Mouse (Mus musculus) fat pad, adult 2 months (tissue): ENCODE measurements around the gene 4933430I17Rik.
"Not testable (repeated sequence)": the region's sequence is repeated elsewhere in the genome, so short reads cannot be mapped to it uniquely, and the experiment has no call there.

Experiments
- DNase-seq: peaks from one replicate; pipeline ENCODE4 v3.0.0-alpha.2; 2011; ENCODE audit warnings: low read depth, low spot score; ENCODE audit errors: extremely low read depth

4933430I17Rik gene

DNA sequence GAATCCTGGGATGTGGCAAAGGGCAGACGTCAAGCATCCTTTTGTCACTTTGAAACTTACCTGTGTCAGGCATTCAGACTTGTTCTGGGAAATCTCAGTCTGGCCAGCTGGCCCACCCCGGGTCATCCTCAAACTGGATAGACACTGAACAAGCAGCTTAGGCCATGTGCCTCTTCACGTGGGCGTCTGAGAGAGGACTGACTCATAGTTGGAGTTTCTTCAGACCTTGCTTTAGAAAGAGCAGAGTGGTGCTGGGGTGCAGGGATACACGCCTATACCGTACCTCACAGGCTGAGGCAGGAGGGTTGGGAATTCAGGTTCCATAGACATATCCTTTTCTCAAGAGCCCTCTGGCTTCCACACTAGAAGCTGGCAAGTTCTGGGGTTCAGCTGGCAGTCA is 18.6 kb downstream of the 4933430I17Rik start:
- no peak for DNase-seq

DNA sequence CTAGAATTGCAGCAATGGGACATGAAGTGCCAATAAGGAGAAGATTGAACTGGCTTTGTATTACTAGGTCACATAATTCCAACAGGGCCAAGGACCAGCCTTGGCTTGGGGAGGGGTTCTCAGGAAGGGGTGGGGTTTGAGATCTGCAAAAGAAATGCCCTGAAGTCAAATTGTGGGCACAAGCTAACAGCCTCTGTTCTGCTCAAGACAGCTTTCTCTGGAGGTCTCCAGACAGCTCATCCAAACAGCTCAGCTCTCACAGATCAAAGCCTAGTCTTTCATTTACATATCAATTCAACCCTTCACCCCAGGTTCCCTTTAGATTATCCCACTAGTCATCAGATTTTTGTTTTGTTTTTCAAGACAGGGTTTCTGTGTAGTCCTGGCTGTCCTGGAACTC is 19.6 kb downstream of the 4933430I17Rik start:
- DNase-seq = no peak

DNA sequence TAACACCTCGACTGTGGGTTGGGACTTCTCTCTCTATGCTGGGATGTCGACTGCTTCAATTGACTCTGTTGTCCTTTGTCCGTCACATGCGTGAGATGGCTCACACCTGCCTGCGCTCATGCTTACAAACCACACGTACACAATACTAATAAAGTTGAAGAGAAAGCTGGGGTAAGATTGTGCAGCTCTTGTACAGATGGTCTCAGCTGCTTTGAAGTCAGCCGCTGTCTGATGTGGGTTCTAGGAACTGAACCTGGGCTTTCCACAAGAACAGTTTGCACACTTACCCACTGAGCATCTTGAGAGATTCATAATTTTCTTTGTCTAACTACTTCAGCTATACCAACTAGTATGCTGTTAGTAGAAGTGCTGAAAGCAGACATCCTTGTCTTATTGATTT is 26.8 kb downstream of the 4933430I17Rik start:
- no peak for DNase-seq

- DNase-seq = no peak
Measured at GRCm38 (mm10) chr4:62557436-62557835, 32.3 kb downstream of the 4933430I17Rik start.

DNA sequence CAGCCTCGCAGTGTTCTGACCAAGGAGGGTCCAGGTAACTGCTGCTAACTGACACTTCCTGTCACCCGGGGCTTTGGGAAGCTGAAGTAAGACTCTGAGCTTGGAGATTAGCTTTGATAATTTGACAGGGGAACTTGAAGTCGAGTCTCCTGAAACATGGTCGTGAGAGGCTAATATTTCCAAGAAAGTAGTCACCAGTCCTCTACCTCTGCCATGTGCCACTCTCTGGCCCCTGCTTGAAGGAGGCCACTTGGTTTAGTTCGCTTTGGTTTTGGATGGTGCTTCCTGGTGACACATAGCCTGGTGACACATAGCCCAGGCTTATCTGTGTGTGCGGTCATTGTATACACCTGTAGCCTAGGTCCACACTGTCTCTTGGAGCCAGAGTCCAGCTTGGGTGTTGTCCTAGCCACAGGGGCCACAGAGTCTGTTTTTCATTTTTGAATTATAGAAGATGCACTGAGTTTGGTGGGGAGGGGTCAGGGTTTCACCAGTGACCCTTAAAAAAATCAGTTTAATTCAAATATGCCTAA is 34.7 kb downstream of the 4933430I17Rik start, which contains the start of gene Rgs3:
TSS of gene Rgs3 (plus strand) at position 51 of the 533 bp plus-strand sequence.
- no peak for DNase-seq

- no peak for DNase-seq
Measured at GRCm38 (mm10) chr4:62560963-62561629, 35.9 kb downstream of the 4933430I17Rik start.

DNA sequence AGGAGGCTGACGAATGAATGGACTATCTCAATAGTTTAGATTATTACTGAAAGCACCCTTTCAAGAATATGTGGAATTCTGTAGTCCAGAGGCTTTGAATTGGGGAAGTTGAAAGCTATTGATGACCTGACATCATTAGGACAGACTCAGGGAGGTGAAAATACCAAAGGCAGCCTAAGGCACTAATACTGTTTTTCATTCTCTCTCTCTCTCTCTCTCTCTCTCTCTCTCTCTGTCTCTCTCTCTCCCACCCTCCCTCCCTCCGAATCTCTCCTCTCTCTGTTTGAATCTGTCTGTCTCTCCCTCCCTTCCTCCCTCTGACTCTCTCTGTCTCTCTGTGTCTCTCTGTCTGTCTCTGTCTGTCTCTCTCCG is 36.4 kb downstream of the 4933430I17Rik start:
- no peak for DNase-seq

DNA sequence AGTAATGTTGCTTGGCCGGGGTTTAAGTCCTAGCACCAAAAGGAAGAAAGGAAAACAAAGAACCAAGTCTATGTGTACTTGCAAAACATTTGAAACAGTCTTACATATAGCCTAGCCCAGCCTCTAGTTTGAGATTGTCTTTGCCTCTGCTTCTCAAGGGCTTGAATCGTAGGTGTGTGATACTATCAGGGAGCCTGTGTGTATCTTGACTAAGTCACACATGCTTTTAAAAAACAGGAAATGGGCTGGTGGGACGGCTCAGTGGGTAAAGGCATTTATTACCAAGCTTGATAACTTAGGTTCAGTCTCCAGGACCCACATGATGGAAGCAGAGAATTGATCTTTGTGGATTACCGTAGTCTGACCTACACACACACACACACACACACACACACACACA is 36.8 kb downstream of the 4933430I17Rik start:
- no peak for DNase-seq

- DNase-seq = no peak
Measured at GRCm38 (mm10) chr4:62566530-62566929, 41.4 kb downstream of the 4933430I17Rik start.

DNA sequence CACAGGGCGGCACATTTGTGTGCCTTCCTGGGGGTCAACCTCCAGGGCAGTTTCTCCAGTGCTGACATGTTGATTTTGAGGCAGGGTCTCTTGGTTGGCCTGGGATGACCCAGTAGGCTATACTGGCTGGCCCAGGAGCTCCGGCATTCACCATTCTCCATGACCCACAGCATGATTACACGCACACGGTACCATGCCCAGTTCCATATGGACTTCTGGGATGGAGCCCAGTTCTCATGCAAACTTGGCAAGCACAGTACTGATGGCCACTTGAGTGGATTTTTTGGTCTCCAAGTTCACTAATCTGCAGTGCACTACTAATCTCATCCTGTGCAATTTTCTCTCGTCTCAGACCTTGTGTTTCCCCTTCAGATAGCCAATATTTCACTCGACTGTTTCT is 42.5 kb downstream of the 4933430I17Rik start:
- no peak for DNase-seq

DNA sequence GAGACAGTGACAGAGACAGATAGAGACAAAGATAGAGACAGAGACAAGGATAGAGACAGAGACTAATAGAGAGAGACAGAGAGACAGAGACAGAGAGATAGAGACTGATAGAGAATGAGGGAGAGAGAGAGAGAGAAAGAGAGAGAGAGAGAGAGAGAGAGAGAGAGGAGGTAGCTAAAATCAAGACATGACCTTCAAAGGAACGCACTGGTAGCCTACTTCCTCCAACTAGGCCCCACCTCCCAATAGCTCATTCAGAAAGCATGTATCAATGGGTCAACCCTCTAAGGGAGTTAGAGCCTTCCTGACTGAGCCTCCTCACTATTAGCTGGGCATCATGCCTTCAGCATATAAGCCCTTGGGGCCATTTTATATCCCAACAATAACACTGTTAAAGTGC is 43.2 kb downstream of the 4933430I17Rik start:
- DNase-seq = no peak

DNA sequence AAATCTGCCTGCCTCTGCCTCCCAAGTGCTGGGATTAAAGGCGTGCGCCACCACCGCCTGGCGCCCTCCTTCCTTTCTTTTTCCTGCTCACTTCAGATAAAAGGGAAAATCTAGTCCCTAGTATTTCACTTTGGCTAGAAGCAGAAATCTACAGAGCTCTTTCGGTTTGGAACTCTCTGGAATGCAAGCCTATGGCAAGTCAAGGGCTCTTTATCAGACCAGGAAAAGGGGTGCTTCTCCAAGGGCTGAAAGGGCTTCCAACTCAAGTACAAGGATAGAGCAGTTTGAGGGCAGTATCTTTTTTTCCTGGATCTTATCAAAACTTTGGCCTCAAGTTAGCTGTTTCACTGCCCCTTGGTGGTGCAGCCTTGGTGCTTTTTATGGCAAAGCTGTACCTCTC is 44.4 kb downstream of the 4933430I17Rik start:
- DNase-seq = no peak

- no peak for DNase-seq
Measured at GRCm38 (mm10) chr4:62570029-62570428, 44.9 kb downstream of the 4933430I17Rik start.

GRCm38 (mm10) chr4:62582365-62583264 is 57.4 kb downstream of the 4933430I17Rik start:
- DNase-seq = no peak

- no peak for DNase-seq
Measured at GRCm38 (mm10) chr4:62583265-62584092, 58.3 kb downstream of the 4933430I17Rik start.

- no peak for DNase-seq
Measured at GRCm38 (mm10) chr4:62587067-62587466, 61.9 kb downstream of the 4933430I17Rik start.

GRCm38 (mm10) chr4:62590878-62591277 is 65.7 kb downstream of the 4933430I17Rik start:
- DNase-seq = no peak

- no peak for DNase-seq
Measured at GRCm38 (mm10) chr4:62591326-62591725, 66.2 kb downstream of the 4933430I17Rik start.

GRCm38 (mm10) chr4:62593546-62594240 is 68.5 kb downstream of the 4933430I17Rik start:
- DNase-seq = not testable (repeated sequence)

DNA sequence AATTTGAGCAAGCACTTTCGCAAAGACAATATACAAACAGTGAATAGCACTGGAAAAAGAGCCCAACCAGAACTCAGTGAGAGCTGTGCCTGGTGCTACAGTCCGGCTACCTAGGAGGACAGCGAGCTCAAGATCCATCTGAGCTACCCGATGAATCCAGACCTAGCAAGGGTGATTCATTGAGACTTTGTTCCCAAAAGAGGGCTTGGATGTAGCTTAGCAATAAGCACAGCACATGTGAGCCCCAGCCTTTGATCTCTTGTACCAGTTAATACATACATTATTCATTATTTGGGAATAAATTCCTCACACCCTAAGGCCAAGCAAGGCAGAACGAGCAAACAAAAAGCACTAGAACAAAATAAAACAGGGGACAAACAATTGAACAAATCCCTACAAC is 69.3 kb downstream of the 4933430I17Rik start:
- DNase-seq = no peak
